Mouse (Mus musculus): ENCODE results near the gene Scml4.

The Scml4 gene

DNA sequence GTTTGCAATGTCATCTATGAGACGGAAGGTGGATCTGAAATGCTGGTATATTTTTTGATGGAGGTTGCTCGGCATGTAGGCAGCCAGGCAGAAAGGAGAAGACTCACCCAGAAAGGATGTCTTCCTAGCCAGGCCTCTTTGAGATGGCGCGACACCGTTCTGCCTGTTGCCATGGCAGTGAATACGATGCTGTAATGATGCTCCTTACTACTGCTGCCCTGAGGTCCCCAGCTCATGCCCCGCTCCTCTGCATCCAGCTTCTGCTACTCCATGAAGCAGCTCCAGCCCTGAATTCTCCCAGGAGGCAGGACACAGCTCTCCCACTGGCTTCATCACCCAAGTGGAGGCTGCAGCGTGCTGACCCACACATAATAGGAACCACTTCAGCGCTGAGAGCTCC is 130.8 kb downstream of the Scml4 start:
- DNase-seq (ENCODE audit: inconsistent ontology term): no peak

DNA sequence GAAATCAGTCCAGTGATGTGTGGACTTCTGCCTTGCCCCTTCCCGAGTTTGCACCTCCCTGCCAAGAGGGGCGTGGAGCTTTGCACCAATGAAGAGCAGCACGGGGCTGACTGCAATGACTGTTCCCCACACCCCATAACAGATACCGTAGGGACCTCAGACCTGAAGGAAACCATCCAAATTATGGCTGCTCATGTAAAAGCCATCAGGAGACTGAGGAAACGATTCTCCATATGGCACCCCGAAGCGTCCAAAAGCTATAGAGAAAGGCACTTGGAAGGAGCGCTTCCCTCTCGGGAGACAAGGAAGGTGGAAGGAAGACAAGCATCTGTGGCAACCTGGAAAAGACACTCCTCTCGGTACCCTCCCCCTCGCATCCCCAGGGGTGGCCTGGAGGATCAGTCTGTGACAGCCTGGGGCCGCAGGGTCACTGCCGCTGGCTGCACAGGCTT is 134.2 kb downstream of the Scml4 start:
- DNase-seq (ENCODE audit: inconsistent ontology term): no peak

DNA sequence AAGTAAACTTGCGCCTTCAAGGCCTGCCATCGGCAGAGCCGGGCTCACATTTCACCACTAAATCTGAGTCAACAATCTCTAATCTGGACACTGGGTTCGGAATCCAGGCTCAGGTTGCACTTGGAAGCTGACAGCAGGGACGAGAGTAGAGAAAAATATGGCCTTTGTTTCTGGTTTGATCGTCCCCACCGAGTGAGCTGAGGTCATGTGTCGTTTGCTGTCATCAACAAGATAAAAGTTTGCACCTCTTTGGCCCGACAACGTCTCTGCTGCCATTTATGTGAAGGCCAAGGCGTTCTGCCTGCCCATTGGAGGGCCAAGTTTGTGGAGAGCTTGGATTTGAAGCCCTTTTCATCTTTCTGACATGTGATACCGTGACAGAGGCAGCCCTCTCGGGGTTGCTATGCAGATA is 135.3 kb downstream of the Scml4 start:
- no peak for DNase-seq (ENCODE audit: inconsistent ontology term)

DNA sequence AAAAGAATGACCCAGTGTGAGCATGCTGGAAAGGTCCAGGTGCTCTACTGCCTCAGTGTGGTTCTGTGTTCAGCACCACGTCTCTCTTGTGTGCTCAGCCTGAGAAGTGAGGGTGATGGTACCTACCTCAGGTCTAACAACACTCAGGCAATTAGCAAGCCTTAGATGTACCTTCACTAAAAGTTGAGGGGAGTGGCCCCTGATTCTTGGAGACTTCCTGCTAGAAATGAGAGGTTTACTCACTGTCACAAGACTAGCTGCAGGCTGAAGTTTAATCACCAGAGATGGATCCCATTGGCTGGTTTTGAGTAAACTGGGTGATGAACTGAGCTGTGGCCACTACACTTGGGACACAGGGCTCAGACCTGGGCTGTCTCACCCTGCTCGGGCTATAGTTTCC is 137.1 kb downstream of the Scml4 start:
- DNase-seq (ENCODE audit: inconsistent ontology term): no peak

DNA sequence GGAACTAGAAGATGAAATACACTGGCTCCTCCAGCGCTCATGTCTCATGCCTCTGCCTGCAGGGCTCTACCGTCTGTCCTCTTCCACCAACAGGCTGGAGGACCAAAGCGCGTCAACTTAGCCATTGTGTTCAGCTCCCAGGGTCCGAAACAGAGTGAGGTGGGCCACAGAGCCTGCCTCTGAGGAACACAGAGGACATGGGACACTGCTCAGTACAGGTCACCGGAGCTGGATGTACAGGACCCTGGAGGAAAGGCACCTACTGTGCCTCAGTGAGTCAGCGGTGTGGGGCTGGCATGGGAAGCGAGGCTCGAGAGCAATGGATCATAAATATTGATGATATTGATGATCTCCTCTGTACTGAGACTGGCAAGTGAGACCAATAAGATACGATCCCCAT is 139.2 kb downstream of the Scml4 start:
- no peak for DNase-seq (ENCODE audit: inconsistent ontology term)

DNA sequence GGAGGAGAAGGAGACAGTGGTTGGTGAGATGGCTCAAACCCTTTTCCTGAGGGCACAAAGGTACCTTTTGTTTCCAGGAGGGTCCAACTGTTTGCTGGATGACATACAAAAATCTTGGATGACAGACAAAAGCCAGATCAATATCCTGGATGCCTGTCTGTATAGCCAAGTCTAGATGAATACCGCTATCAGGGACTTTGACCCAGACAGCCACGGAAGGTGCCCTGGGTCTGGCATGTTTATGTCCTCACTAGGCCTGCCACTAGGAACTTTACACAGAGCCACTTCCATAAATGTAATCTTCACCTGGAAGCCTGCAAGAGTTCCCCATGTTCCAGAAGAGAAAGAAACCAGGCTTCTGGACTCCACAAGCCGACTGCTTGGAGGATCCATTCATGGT is 141.3 kb downstream of the Scml4 start:
- DNase-seq (ENCODE audit: inconsistent ontology term): no peak

DNA sequence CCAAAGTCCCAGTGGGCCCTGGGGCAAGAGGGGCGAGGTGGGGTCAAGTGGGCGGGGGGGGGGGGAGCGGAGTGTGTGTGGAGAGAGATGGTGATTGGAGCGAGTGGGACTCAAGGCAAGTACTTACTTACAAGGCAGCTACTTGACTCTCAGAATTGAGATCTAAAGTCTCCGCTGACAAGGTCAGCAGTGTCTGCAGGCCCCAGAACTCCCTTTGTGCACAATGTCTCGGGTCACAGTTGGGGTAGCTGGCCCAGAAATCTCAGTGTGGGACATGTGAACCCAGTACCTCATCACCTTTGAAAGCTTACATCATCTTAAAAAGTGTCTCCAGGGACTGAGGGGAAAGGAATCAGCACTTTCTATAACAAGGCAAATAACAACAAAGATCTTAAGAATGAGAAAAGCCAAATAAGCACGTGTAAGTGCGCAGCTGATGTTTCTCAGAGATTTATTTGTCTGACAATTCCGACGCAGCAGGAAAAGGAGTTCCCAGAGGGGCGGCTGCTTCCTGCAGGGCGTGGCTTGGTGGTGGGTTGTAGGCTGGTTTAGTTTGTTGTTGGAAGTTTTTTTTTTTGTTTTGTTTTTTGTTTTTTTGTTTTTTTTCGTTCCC is 142.0 kb downstream of the Scml4 start:
- DNase-seq (ENCODE audit: inconsistent ontology term): no peak

DNA sequence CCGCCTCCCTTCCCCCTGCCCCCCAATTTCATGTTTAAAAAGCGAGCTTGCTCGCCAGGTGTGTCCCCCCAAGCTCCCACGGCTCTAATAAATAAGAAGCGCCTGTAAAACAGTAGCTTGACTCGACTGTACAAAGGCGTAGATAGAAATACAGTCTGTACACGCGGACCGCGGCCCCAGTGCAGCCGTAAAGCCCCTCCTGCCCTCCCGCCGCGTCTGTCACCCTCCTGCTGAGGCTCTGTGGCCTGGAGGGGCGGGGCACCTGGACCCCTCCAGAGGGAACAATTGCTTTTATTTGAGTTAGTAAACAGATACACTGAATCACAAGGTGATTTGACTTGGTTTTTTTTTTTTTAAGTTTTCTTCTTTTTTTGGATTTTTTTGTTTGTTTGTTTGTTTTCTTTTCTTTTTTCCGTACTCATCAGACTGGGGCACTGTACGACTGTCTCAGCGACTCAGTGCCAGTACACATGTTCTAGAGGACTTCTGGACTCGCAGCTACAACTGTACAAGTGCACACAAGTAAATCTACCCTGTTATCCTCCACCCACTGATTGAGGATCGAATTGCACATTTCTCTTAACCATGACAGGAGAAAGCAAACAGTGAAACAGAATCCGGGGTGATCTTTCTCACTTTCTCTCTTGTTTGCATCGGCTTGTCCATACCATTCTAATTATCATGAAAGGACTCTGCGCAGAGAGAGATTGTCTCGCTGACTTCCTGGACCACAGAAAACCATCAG is 142.7 kb downstream of the Scml4 start:
- no peak for DNase-seq (ENCODE audit: inconsistent ontology term)

DNA sequence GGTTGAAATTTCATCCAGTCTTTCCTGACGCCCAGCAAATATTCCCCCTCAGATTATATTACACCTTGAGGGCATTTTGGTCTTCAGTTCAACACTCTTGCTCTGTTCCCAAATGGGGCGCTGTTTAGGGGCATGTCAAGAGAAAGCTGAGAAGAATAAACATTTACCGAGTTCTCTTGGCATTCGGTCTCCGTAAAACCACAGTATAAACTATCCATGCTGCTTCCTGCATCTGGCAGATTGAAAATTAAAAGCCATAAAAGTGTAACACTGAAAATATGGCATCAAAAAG is 143.2 kb downstream of the Scml4 start:
- DNase-seq (ENCODE audit: inconsistent ontology term): no peak

DNA sequence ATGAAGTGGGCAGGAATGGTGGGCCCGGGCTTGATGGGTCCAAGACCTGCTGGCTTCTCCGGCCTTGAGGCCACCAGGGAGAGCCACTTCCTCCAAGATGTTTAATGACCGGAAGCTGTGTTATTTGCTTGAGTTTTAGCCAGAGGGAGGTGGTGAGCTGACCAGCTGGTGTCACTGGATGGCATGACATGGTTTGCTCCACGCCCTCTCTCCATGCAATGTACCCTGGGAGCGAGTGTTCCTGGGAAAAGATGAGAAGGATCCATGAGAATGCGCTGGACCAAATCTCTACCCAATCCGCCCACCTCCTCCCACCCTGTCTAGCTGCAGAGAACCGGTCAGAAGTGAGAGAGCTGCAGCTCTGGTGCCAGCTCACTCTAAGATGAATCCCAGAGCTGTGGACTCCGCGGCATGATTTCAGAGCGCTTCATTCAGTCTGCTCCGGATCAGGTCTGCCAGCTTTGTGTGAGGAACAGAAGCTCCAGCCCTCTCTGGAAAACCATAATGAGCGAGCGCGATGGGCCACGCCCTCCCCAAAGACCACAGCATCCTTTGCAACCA is 144.1 kb downstream of the Scml4 start:
- DNase-seq (ENCODE audit: inconsistent ontology term): no peak

DNA sequence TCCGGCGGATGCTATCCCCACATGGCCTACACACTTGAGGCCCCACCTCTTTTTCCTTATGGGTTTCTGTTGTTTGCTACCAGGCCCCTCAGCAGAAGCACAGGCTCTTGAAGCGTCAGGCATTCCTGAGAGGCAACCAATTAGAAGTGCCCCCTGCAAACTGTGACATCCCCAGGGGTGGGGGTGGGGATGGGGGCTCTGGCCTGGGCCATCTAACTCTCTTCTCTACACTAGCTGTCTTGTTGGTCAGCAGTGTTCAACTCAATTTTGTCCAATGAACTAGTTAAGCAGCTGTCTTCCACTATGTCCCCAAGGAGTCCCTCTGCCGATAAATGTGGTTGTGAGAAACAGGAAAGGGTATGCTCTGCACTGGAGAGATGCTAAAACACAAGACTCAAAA is 144.9 kb downstream of the Scml4 start:
- DNase-seq (ENCODE audit: inconsistent ontology term): no peak

DNA sequence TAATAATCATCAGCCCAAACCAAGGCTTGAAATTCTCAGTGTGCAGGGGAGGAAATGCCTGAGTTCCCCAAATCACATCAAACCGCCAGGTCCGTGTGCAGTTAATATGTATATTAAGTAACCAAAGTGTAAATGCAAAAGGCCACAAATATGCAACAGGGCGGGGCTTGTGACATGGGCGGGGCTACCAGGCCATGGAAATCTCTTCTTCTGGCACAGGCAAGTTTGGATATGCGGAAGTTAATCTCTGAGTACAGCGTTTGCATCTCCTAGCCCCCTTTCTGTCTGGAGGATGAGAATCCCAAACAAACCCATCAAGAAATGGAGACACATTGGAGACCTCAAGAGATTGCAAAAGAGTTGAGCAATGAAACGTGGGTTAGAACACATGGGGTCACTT is 145.5 kb downstream of the Scml4 start:
- DNase-seq (ENCODE audit: inconsistent ontology term): no peak

DNA sequence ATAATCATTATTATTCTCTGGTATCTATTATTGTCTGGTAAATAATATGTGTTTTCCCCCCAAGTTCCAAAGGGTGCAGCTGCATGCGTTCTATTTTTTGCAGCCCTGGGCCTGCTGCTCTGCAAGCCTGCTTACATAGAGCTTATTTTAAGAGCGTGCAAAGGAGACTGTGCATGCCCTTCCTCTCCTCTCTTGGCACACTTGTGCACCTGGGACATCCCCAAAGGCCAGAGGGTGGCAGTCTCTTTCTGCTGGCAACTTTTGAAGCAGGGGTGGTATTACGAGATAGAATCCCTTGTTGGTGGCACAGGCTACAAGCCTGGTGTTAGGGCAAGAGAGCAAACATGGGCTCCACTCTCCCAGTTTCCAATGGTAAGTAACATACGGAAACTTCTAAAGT is 146.4 kb downstream of the Scml4 start:
- DNase-seq (ENCODE audit: inconsistent ontology term): no peak

DNA sequence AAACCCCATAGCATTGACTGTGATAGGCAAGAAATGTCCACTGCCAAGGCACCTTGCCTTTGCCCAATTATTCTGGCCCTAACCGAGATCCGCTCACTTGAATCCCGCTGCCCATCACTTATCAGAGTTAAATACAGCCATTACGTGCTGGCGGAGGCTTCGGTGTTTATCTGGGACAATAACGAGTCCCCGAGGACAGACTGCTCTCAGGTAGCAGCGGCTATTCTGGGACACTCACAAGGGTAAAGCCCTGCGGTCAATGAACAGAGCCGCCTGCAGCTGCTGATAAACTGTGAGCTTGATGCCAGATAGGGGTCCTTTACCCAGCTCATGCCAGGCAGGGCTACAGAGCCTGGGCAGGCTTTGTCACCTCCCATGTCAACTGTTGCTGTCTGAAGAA is 147.9 kb downstream of the Scml4 start:
- DNase-seq (ENCODE audit: inconsistent ontology term): no peak

All from Muller cell, postnatal 12 days (primary cell).